Mouse (Mus musculus) CH12.LX (cell line): Measurements from ENCODE around the gene Peli3. TPM values are rescaled to one million over a fixed set of nuclear protein-coding genes. Genes with fewer than 3 reads are reported as not detected.

Experiments used
- DNase-seq: peaks from one replicate; pipeline ENCODE4 v3.0.0-alpha.2; 2013; ENCODE audit errors: extremely low read depth
- H3K27ac ChIP-seq: 2 replicates; pipeline ENCODE4 v1.5.1; 2012; ENCODE audit warnings: low read depth, mild to moderate bottlenecking, control low read depth, moderate library complexity; ENCODE audit not compliant: insufficient read depth
- H3K27me3 ChIP-seq: replicated peaks from 2 replicates; pipeline ENCODE3; 2012; ENCODE audit warnings: inconsistent platforms
- H3K36me3 ChIP-seq, 2 experiments: replicated peaks in 1 of 2; 2 replicates each; pipeline versions ENCODE3 to v1.6.1; 2012; ENCODE audit warnings: inconsistent platforms in 1 of 2, low read length in 1 of 2, mild to moderate bottlenecking in 1 of 2, mixed read lengths in 1 of 2, moderate library complexity in 1 of 2; ENCODE audit not compliant: control insufficient read depth in 1 of 2, insufficient read depth in 1 of 2
- H3K4me1 ChIP-seq, 2 experiments: 2 replicates each; pipeline ENCODE4 v1.6.1; 2012; ENCODE audit warnings: inconsistent platforms in 1 of 2, moderate library complexity in 1 of 2; ENCODE audit not compliant: insufficient read depth in 2 of 2, control insufficient read depth in 1 of 2
- H3K4me2 ChIP-seq: 2 replicates; pipeline ENCODE4 v1.6.1; 2012; ENCODE audit warnings: low read depth, mild to moderate bottlenecking, control low read depth; ENCODE audit not compliant: poor library complexity, insufficient read depth, severe bottlenecking
- H3K4me3 ChIP-seq, 3 experiments: fragments of 150-350 bp in 1 of 3; sonication (generic) in 1 of 3; replicated peaks in 1 of 3; 2 replicates each; pipeline versions ENCODE3 to v1.5.1; 2011 to 2012; ENCODE audit warnings: low read depth in 2 of 3, low read length in 2 of 3, mild to moderate bottlenecking in 2 of 3, moderate library complexity in 2 of 3, control low read depth in 1 of 3, improper control_type of control experiment in 1 of 3, inconsistent platforms in 1 of 3, mixed read lengths in 1 of 3; ENCODE audit not compliant: poor library complexity in 1 of 3
- H3K79me2 ChIP-seq: replicated peaks from 2 replicates; pipeline ENCODE4 v1.6.1; 2012; ENCODE audit warnings: mild to moderate bottlenecking, moderate library complexity; ENCODE audit not compliant: control insufficient read depth, poor library complexity, insufficient read depth, severe bottlenecking; ENCODE audit errors: extremely low read depth
- H3K9ac ChIP-seq: 2 replicates; pipeline ENCODE4 v1.6.1; 2012; ENCODE audit warnings: low read depth, mild to moderate bottlenecking, control low read depth, moderate library complexity; ENCODE audit not compliant: insufficient read depth
- H3K9me3 ChIP-seq: replicated peaks from 2 replicates; pipeline ENCODE3; 2012; ENCODE audit warnings: low read length, inconsistent platforms, mixed read lengths
- CHD1 ChIP-seq: IDR thresholded peaks from 2 replicates; pipeline ENCODE4 v1.6.1; 2012; ENCODE audit warnings: low read depth, low read length, improper control_type of control experiment, inconsistent platforms
- CHD2 ChIP-seq: IDR thresholded peaks from 2 replicates; pipeline ENCODE4 v1.6.1; 2011; ENCODE audit warnings: low read length, improper control_type of control experiment
- CTCF ChIP-seq, 2 experiments: IDR thresholded peaks in 1 of 2; conservative IDR thresholded peaks in 1 of 2; 2 replicates each; pipeline ENCODE4 v1.5.1; 2011 to 2012; ENCODE audit warnings: low read depth in 2 of 2, low read length in 2 of 2, improper control_type of control experiment in 1 of 2, inconsistent platforms in 1 of 2, mild to moderate bottlenecking in 1 of 2, moderate library complexity in 1 of 2
- ELF1 ChIP-seq: IDR thresholded peaks from 2 replicates; pipeline ENCODE4 v1.6.1; 2014; ENCODE audit warnings: low read depth, mild to moderate bottlenecking, inconsistent platforms, low read length, improper control_type of control experiment
- ETS1 ChIP-seq: conservative IDR thresholded peaks from 2 replicates; pipeline ENCODE4 v1.6.1; 2012; ENCODE audit warnings: low read depth, mild to moderate bottlenecking, inconsistent platforms, low read length, improper control_type of control experiment, moderate library complexity
- GABPA ChIP-seq: IDR thresholded peaks from 2 replicates; pipeline ENCODE4 v1.6.1; 2012; ENCODE audit warnings: low read depth, low read length, improper control_type of control experiment, inconsistent platforms; ENCODE audit not compliant: insufficient replicate concordance
- HCFC1 ChIP-seq: IDR thresholded peaks from 2 replicates; pipeline ENCODE4 v1.6.1; 2012; ENCODE audit warnings: low read depth, mild to moderate bottlenecking, inconsistent platforms, low read length, improper control_type of control experiment
- IRF4 ChIP-seq: IDR thresholded peaks from 2 replicates; pipeline ENCODE4 v1.6.1; 2014; ENCODE audit warnings: low read depth, mild to moderate bottlenecking, inconsistent platforms, low read length, improper control_type of control experiment
- MAZ ChIP-seq: IDR thresholded peaks from 2 replicates; pipeline ENCODE4 v1.6.1; 2012; ENCODE audit warnings: low read depth, mild to moderate bottlenecking, inconsistent platforms, low read length, improper control_type of control experiment, moderate library complexity
- MXI1 ChIP-seq: IDR thresholded peaks from 2 replicates; pipeline ENCODE4 v1.6.1; 2011; ENCODE audit warnings: mild to moderate bottlenecking, low read depth, low read length, improper control_type of control experiment
- NELFE ChIP-seq: IDR thresholded peaks from 2 replicates; pipeline ENCODE4 v1.6.1; 2011; ENCODE audit warnings: low read depth, low read length, improper control_type of control experiment
- POLR2A ChIP-seq: IDR thresholded peaks from 2 replicates; pipeline ENCODE4 v1.6.1; 2011; ENCODE audit warnings: low read depth, mild to moderate bottlenecking, improper control_type of control experiment, low read length
- RAD21 ChIP-seq: IDR thresholded peaks from 2 replicates; pipeline ENCODE4 v1.6.1; 2011; ENCODE audit warnings: low read depth, mild to moderate bottlenecking, low read length, improper control_type of control experiment, moderate library complexity
- RCOR1 ChIP-seq: conservative IDR thresholded peaks from 2 replicates; pipeline ENCODE4 v1.6.1; 2012; ENCODE audit warnings: low read depth, mild to moderate bottlenecking, inconsistent platforms, low read length, improper control_type of control experiment
- TBP ChIP-seq: conservative IDR thresholded peaks from 2 replicates; pipeline ENCODE4 v1.6.1; 2011; ENCODE audit warnings: low read depth, low read length, improper control_type of control experiment
- TCF12 ChIP-seq: IDR thresholded peaks from 2 replicates; pipeline ENCODE4 v1.6.1; 2014; ENCODE audit warnings: low read depth, mild to moderate bottlenecking, inconsistent platforms, low read length, improper control_type of control experiment
- UBTF ChIP-seq: IDR thresholded peaks from 2 replicates; pipeline ENCODE4 v1.6.1; 2012; ENCODE audit warnings: low read depth, mild to moderate bottlenecking, inconsistent platforms, low read length, improper control_type of control experiment, moderate library complexity
- USF1 ChIP-seq: IDR thresholded peaks from 2 replicates; pipeline ENCODE4 v1.6.1; 2014; ENCODE audit warnings: low read depth, mild to moderate bottlenecking, inconsistent platforms, low read length, improper control_type of control experiment
- ZC3H11A ChIP-seq: IDR thresholded peaks from 2 replicates; pipeline ENCODE4 v1.6.1; 2012; ENCODE audit warnings: low read depth, mild to moderate bottlenecking, inconsistent platforms, low read length, improper control_type of control experiment
- ZMIZ1 ChIP-seq: IDR thresholded peaks from 2 replicates; pipeline ENCODE4 v1.6.1; 2012; ENCODE audit warnings: low read depth, mild to moderate bottlenecking, inconsistent platforms, low read length, improper control_type of control experiment
- ZNF384 ChIP-seq: IDR thresholded peaks from 2 replicates; pipeline ENCODE4 v1.6.1; 2012; ENCODE audit warnings: low read depth, low read length, improper control_type of control experiment, inconsistent platforms
- dilution Hi-C: fragments of 300-500 bp; cut with MboI; formaldehyde crosslinking; loops from 2 replicates; pipeline ENCODE4 v1.14.3; 2020; ENCODE audit warnings: low sequenced_read_pairs; ENCODE audit not compliant: extremely low pct_unique_long_range_greater_than_20kb, extremely low pct_ligation_motif_present
- in situ Hi-C: fragments of 300-500 bp; cut with MboI; formaldehyde crosslinking; loops from 3 replicates; pipeline ENCODE4 v1.14.3; 2019; ENCODE audit warnings: low sequenced_read_pairs, low pct_ligation_motif_present, low pct_unique_long_range_greater_than_20kb, mixed read lengths
- polyA plus RNA-seq: library from polyadenylated mRNA; unstranded; fragments of >175 nt; gene quantifications from 2 replicates; pipeline ENCODE4 v1.2.1, GENCODE M21; 2012; ENCODE audit warnings: low read depth; ENCODE audit not compliant: insufficient read length
- total RNA-seq, 2 experiments: library from RNA; depleted of rRNA; stranded (reverse); fragments of 300-350 nt in 1 of 2; fragments of >200 nt in 1 of 2; gene quantifications; 2 replicates each; pipeline ENCODE4 v1.2.3; 2012 to 2014

Peli3 gene
- total and polyA plus RNA-seq, 3 experiments: 0.07 to 0.42 TPM; not detected in 1

GRCm38 (mm10) chr19:4943253-4943588 lies 294 bp upstream of the Peli3 start:
- Histone ChIP-seq H3K36me3 (no peaks in the 10 kb centered on the region), H3K79me2 (no peaks in the 10 kb centered on the region), H3K4me1 (peaks cover 5 to 15% of the 10 kb centered on the region in 2 experiments), H3K27ac (no peak overlapping the region), H3K4me2 (peak overlapping the region; percentile 80), H3K9ac (no peak overlapping the region), H3K4me3 (peak overlapping the region in 2 of 3 experiments; percentile 12 to 34), H3K9me3 (no peaks in the 10 kb centered on the region), H3K27me3 (peaks cover 58% of the 10 kb centered on the region)
- dilution Hi-C loops: no loop called here
- no peak for DNase-seq
- no peak for TF ChIP-seq NELFE
- no peak for TF ChIP-seq CTCF (conservative IDR thresholded peaks at IDR 0.05 in 1 of 2, IDR thresholded peaks at IDR 0.05 in 1 of 2; ENCODE audit: low read depth in 2 of 2, low read length in 2 of 2)
- TF ChIP-seq CHD2: no peak
- no peak for TF ChIP-seq ZMIZ1
- in situ Hi-C loops: no loop called here

- TF ChIP-seq TCF12 (no peak), ELF1 (no peak), ZC3H11A (no peak), CHD1 (no peak), CTCF (conservative IDR thresholded peaks at IDR 0.05 in 1 of 2, IDR thresholded peaks at IDR 0.05 in 1 of 2; ENCODE audit: low read depth in 2 of 2, low read length in 2 of 2) (no peak), MAZ (no peak), USF1 (no peak), GABPA (no peak), TBP (no peak), POLR2A (no peak), CHD2 (no peak), HCFC1 (no peak), RAD21 (no peak), ZMIZ1 (no peak), RCOR1 (no peak), ZNF384 (no peak), IRF4 (no peak), UBTF (no peak), ETS1 (no peak), MXI1 (no peak)
- H3K9me3 ChIP-seq: no peaks in the 10 kb centered on the region
- H3K4me3 ChIP-seq: no peak overlapping the region
- in situ Hi-C loops (no loop called here), dilution Hi-C loops (no loop called here)
- no peaks in the 10 kb centered on the region for H3K79me2 ChIP-seq
- no peak overlapping the region for H3K9ac ChIP-seq
- H3K4me2 ChIP-seq: no peak overlapping the region
- peaks cover 4 to 5% of the 10 kb centered on the region in 2 experiments for H3K4me1 ChIP-seq
- no peak overlapping the region for H3K27ac ChIP-seq
- no peaks in the 10 kb centered on the region for H3K36me3 ChIP-seq
- H3K27me3 ChIP-seq: peaks cover 85% of the 10 kb centered on the region
- no peak for DNase-seq
Measured at GRCm38 (mm10) chr19:4937444-4938310, 5.2 kb downstream of the Peli3 start.
